Mouse (Mus musculus) hindbrain, embryonic 12.5 days (tissue): ENCODE measurements around the gene Lbx2. TPM values are rescaled to one million over a fixed set of nuclear protein-coding genes. Genes with fewer than 3 reads are reported as not detected.

ENCODE experiments used
- ATAC-seq: fragments of 200-750 bp; cut with Nextera tagmentation; 2 replicates; pipeline ENCODE4 v1.8.0; 2017; ENCODE audit warnings: moderate TSS enrichment; ENCODE audit not compliant: low FRiP score
- H3K27ac ChIP-seq: fragments of 300-500 bp; sonication (generic); 2 replicates; pipeline ENCODE4 v1.5.1; 2016; ENCODE audit warnings: mild to moderate bottlenecking
- H3K27me3 ChIP-seq: fragments of 300-500 bp; sonication (generic); 2 replicates; pipeline ENCODE4 v1.6.1; 2016; ENCODE audit warnings: mild to moderate bottlenecking
- H3K36me3 ChIP-seq: fragments of 300-500 bp; sonication (generic); 2 replicates; pipeline ENCODE4 v1.6.1; 2016; ENCODE audit warnings: mild to moderate bottlenecking
- H3K4me1 ChIP-seq: fragments of 300-500 bp; sonication (generic); 2 replicates; pipeline ENCODE4 v1.6.1; 2016
- H3K4me2 ChIP-seq: fragments of 300-500 bp; sonication (generic); replicated peaks from 2 replicates; pipeline ENCODE4 v1.6.1; 2016; ENCODE audit warnings: mild to moderate bottlenecking
- H3K4me3 ChIP-seq: fragments of 300-500 bp; sonication (generic); 2 replicates; pipeline ENCODE4 v1.5.1; 2016; ENCODE audit warnings: mild to moderate bottlenecking
- H3K9ac ChIP-seq: fragments of 300-500 bp; sonication (generic); 2 replicates; pipeline ENCODE4 v1.6.1; 2016; ENCODE audit warnings: mild to moderate bottlenecking, moderate library complexity
- H3K9me3 ChIP-seq: fragments of 300-500 bp; sonication (generic); replicated peaks from 2 replicates; pipeline ENCODE4 v1.6.1; 2016; ENCODE audit warnings: mild to moderate bottlenecking
- WGBS: fragments of 180-500 bp; shearing (Covaris S2); methylation state at CpG from one replicate; pipeline ENCODE4 v1.1.7; 2016; 5-methylcytosine and 5-hydroxymethylcytosine counted together
- polyA plus RNA-seq: library from polyadenylated mRNA; unstranded; fragments of >200 nt; fragmentation: Nextera tagmentation; extraction: Ambion mirVana; gene quantifications from 2 replicates; pipeline ENCODE4 v1.2.1, GENCODE M21; 2016

Gene Lbx2
- polyA plus RNA-seq, 1 experiment from 2014 or later: not detected

DNA sequence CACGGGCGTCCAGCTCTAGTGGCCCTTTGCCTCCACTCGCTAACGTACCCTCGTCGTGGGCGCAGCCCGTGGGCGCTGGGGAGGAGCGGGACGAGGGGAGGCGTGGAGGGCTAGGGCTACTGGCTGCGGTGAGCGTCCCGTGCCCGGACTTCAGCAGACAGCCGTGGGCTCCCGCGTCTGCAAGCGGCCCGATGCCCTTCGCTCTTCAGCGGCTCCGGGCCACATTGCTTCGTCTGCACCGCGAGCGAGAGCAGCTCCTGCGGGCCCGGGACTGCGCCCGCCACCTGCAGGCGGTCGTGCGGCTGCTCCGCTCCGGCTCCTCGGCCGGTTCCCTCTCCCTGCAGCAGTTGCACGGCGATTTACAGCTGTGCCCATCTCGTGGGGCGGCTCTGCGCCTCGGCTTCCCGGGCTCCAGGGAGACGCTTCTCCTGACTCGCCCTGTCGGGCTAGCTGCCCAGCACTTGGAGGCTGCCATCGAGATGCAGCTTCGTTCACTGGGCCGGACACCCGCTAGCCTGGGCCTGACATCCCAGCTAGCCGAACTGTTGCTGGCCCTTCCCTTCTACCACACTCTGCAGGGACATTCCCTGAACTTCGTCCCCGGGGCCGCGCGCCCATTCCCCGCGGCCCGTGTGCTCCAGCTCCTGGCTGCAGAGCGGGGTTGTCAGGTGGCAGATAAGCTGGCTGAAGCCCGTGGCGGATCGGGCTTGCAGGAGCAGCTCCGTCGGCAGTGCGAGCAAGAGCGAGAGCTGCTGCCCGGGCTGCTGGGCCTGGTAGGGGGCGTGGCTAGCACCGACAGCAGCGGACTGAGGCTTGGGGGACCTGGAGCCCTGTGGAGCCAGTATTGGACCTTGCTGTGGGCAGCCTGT is 15.8 kb downstream of the Lbx2 start:
- Histone ChIP-seq H3K4me1 (peaks cover 20% of the 10 kb centered on the region), H3K27me3 (peaks cover 19% of the 10 kb centered on the region), H3K36me3 (no peaks in the 10 kb centered on the region), H3K9ac (peak overlapping the region; percentile 84), H3K27ac (peak overlapping the region; percentile 79), H3K9me3 (no peaks in the 10 kb centered on the region), H3K4me2 (peak overlapping the region; percentile 100), H3K4me3 (peak overlapping the region; percentile 76)
- under 1% methylated on average over 67 of the region's 74 CpGs for WGBS
- ATAC-seq: peak; percentile 76

DNA sequence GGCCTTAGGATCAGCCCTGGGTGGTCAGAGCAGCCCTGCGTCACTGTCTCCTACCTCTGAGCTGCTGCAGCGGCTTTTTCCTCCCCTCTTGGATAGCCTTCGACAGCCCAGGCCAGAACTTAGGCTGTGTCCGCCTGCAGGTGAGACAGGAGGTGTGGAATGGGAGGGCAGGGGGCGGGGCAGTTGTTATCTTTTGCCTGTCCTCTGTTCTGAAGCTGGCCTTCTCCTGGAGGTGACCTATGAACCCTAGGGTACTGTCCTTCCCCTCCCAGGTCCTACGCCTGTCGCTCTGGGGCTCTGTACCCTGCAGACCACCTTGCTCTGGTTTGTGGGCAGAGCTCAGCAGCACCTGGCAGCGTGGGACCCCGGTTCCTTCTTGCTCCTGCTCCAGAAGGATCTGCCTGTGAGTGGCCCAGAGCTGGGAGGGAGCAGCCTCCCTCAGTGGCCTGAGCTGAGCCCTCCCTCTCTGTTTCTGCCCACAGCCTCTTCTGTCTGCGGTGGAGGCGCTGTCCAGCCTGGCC is 17.0 kb downstream of the Lbx2 start:
- Histone ChIP-seq H3K4me1 (peaks cover 28% of the 10 kb centered on the region), H3K4me2 (peak overlapping the region; percentile 100), H3K36me3 (no peaks in the 10 kb centered on the region), H3K27ac (no peak overlapping the region), H3K27me3 (peaks cover 19% of the 10 kb centered on the region), H3K4me3 (peak overlapping the region; percentile 76; the same call in 1 of the 2 replicates), H3K9me3 (no peaks in the 10 kb centered on the region), H3K9ac (peak overlapping the region; percentile 84)
- WGBS: 38% methylated on average over 11 of the region's 11 CpGs
- ATAC-seq: no peak

DNA sequence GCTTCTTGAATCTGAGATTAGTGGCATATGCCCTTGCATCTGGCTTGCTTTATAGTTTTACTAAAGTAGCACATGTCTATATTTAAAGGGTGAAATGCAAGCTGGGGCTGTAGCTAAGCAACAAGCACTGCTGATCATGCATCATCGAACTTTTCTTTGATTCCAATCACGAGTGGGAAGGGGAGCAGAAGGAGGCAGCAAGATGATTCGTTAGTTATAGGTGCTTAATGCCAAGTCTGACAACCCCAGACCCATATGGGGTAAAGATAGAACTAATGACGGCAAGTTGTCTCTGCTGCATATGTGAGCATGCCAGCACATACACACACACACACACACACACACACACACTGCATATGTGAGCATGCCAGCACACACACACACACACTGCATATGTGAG is 18.0 kb downstream of the Lbx2 start:
- Histone ChIP-seq H3K36me3 (no peaks in the 10 kb centered on the region), H3K9ac (no peak overlapping the region), H3K4me3 (no peak overlapping the region), H3K27ac (no peak overlapping the region), H3K9me3 (no peaks in the 10 kb centered on the region), H3K27me3 (peaks cover 15% of the 10 kb centered on the region), H3K4me2 (no peak overlapping the region), H3K4me1 (peaks cover 33% of the 10 kb centered on the region)
- ATAC-seq: no peak
- WGBS: 71% methylated on average over 4 of the region's 4 CpGs

GRCm38 (mm10) chr6:83107566-83108400 is 21.6 kb downstream of the Lbx2 start:
- H3K27me3 ChIP-seq: peaks cover 8% of the 10 kb centered on the region; the same call in 1 of the 2 replicates
- WGBS: 35% methylated on average over 13 of the region's 13 CpGs
- ATAC-seq: peak; percentile 52; the same call in 1 of the 2 replicates
- peaks cover 29% of the 10 kb centered on the region for H3K4me1 ChIP-seq
- no peak overlapping the region for H3K27ac ChIP-seq
- peak overlapping the region; percentile 93; the same call in 1 of the 2 replicates for H3K9ac ChIP-seq
- peak overlapping the region; percentile 76 for H3K4me2 ChIP-seq
- H3K4me3 ChIP-seq: peak overlapping the region; percentile 85
- H3K36me3 ChIP-seq: peaks cover 5% of the 10 kb centered on the region; the same call in 1 of the 2 replicates
- no peaks in the 10 kb centered on the region for H3K9me3 ChIP-seq

- peak within 1 kb of the TSS; percentile 85 for H3K27ac ChIP-seq
- H3K9ac ChIP-seq: peak within 1 kb of the TSS; percentile 93
- no peaks in the 10 kb centered on the region for H3K27me3 ChIP-seq
- peak; percentile 85 for ATAC-seq
- under 1% methylated on average over 76 of the region's 76 CpGs for WGBS
- peak within 1 kb of the TSS; percentile 76 for H3K4me2 ChIP-seq
- H3K9me3 ChIP-seq: no peaks in the 10 kb centered on the region
- peaks cover 22% of the 10 kb centered on the region for H3K4me1 ChIP-seq
- H3K36me3 ChIP-seq: peaks cover 5% of the 10 kb centered on the region; the same call in 1 of the 2 replicates
- peak within 1 kb of the TSS; percentile 85 for H3K4me3 ChIP-seq
Observed at GRCm38 (mm10) chr6:83108762-83109668, 22.8 kb downstream of the Lbx2 start, which contains the start of gene Mrpl53. TSS of gene Mrpl53 (plus strand) at chr6:83109040.

DNA sequence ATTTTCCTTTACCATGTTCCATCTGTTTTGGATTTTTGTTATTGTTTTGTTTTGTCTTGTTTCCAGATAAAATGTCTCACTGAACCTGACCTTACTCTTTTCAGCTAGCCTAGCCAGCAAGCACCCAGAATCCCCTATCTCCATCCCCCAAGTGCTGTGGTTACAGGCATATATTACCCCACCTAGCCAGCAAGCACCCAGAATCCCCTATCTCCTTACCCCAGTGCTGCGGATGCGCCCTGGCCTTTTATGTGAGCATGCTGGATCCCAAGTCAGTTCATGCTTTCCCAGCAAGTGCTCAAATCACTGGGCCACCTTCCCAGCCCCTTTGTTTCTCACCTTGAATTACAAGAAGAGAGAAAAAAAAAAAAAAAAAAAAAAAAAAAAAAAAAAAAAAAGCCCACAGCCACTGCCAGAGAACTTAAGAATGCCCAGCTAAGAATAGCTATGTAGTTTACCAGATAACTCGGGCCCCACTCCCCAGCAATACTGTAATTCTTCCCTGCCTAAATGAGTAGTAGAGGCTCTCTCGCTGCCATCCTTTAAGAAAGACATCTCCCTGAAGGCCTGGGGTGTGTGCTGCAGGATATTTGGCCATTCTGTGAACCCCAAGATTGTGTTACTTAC is 25.5 kb downstream of the Lbx2 start:
- Histone ChIP-seq H3K27me3 (no peaks in the 10 kb centered on the region), H3K4me3 (no peak overlapping the region), H3K36me3 (peaks cover 5% of the 10 kb centered on the region; the same call in 1 of the 2 replicates), H3K4me2 (no peak overlapping the region), H3K9me3 (no peaks in the 10 kb centered on the region), H3K27ac (no peak overlapping the region), H3K4me1 (peaks cover 36% of the 10 kb centered on the region), H3K9ac (no peak overlapping the region)
- WGBS: 88% methylated on average over 4 of the region's 4 CpGs
- ATAC-seq: no peak

- Histone ChIP-seq H3K27ac (peak within 1 kb of the TSS; percentile 77), H3K4me3 (peak within 1 kb of the TSS; percentile 88), H3K4me1 (peaks cover 42% of the 10 kb centered on the region), H3K27me3 (no peaks in the 10 kb centered on the region), H3K9ac (peak within 1 kb of the TSS; percentile 95), H3K36me3 (peaks cover 34% of the 10 kb centered on the region), H3K9me3 (no peaks in the 10 kb centered on the region), H3K4me2 (peak within 1 kb of the TSS; percentile 92)
- ATAC-seq: peak; percentile 87
- 2% methylated on average over 48 of the region's 58 CpGs for WGBS
Observed at GRCm38 (mm10) chr6:83115011-83115671, 29.0 kb downstream of the Lbx2 start, which contains the start of gene Mogs. TSS of gene Mogs (plus strand) at chr6:83115496.

DNA sequence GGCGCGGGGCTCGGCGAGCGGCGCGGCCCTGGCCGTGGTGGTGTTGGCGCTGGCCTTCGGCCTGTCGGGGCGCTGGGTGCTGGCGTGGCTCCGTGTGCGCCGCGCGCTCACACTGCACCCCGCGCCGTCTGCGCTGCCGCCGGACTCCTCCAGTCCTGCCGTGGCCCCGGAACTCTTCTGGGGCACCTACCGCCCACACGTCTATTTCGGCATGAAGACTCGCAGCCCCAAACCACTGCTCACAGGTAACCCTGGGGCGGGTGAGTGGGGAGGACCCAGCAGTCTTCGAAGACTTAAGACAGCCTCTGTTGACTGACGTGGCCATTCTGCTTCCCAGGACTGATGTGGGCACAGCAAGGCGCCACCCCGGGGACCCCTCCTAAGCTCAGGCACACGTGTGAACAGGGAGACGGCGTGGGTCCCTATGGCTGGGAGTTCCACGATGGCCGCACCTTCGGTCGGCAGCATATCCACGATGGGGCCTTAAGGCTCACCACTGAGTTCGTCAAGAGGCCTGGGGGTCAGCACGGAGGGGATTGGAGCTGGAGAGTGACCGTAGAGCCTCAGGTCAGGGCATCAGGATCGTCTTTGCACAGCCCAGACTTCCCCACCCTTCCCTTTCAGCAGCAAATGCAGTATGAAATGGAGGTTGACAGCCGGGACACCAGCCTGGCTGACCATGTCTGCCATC is 29.7 kb downstream of the Lbx2 start:
- peaks cover 45% of the 10 kb centered on the region for H3K4me1 ChIP-seq

GRCm38 (mm10) chr6:83116373-83117164 is 30.4 kb downstream of the Lbx2 start:
- 82% methylated on average over 11 of the region's 11 CpGs for WGBS
- H3K4me1 ChIP-seq: peaks cover 45% of the 10 kb centered on the region

More for the DNA sequence above, 29.7 kb downstream of the Lbx2 start:
- H3K36me3 ChIP-seq: peaks cover 32% of the 10 kb centered on the region
- WGBS: 2% methylated on average over 46 of the region's 48 CpGs
- H3K4me2 ChIP-seq: peak overlapping the region; percentile 92
- H3K4me3 ChIP-seq: peak overlapping the region; percentile 88
- peak overlapping the region; percentile 95 for H3K9ac ChIP-seq
- no peaks in the 10 kb centered on the region for H3K27me3 ChIP-seq
- H3K27ac ChIP-seq: peak overlapping the region; percentile 77
- ATAC-seq: peak; percentile 65; the same call in 1 of the 2 replicates
- H3K9me3 ChIP-seq: no peaks in the 10 kb centered on the region

More at GRCm38 (mm10) chr6:83116373-83117164, 30.4 kb downstream of the Lbx2 start:
- Histone ChIP-seq H3K36me3 (peaks cover 29% of the 10 kb centered on the region), H3K4me3 (peak overlapping the region; percentile 88), H3K27me3 (no peaks in the 10 kb centered on the region), H3K9me3 (no peaks in the 10 kb centered on the region), H3K27ac (0 out of 2 replicates have a peak overlapping the region, but pooled peaks have one; percentile 77), H3K9ac (peak overlapping the region; percentile 95), H3K4me2 (peak overlapping the region; percentile 92)
- ATAC-seq: no peak
